Mouse (Mus musculus) lung, postnatal 0 days (tissue): Measurements from ENCODE around the gene Gipc2. TPM values are rescaled to one million over a fixed set of nuclear protein-coding genes. Genes with fewer than 3 reads are reported as not detected.

Source experiments
- ATAC-seq: fragments of 200-750 bp; cut with Nextera tagmentation; 2 replicates; pipeline ENCODE4 v1.8.0; 2017; ENCODE audit warnings: moderate library complexity
- DNase-seq: peaks from one replicate; pipeline ENCODE4 v3.0.0-alpha.2; 2016; ENCODE audit warnings: low spot score
- H3K27ac ChIP-seq: fragments of 300-500 bp; sonication (generic); 2 replicates; pipeline ENCODE4 v1.5.1; 2014; ENCODE audit warnings: antibody characterized with exemption, mild to moderate bottlenecking, low read length, mixed read lengths
- H3K27me3 ChIP-seq: fragments of 300-500 bp; sonication (generic); replicated peaks from 2 replicates; pipeline ENCODE4 v1.6.1; 2014; ENCODE audit warnings: low read length, mixed read lengths; ENCODE audit not compliant: insufficient read depth
- H3K36me3 ChIP-seq: fragments of 300-500 bp; sonication (generic); 2 replicates; pipeline ENCODE4 v1.6.1; 2014; ENCODE audit warnings: low read length, mixed read lengths; ENCODE audit not compliant: insufficient read depth
- H3K4me1 ChIP-seq: fragments of 300-500 bp; sonication (generic); 2 replicates; pipeline ENCODE4 v1.6.1; 2014; ENCODE audit warnings: antibody characterized with exemption, low read depth, low read length, mixed read lengths; ENCODE audit not compliant: insufficient read depth
- H3K4me2 ChIP-seq: fragments of 300-500 bp; sonication (generic); replicated peaks from 2 replicates; pipeline ENCODE4 v1.6.1; 2014; ENCODE audit warnings: low read depth, mild to moderate bottlenecking, low read length, moderate library complexity, mixed read lengths
- H3K4me3 ChIP-seq: fragments of 300-500 bp; sonication (generic); 2 replicates; pipeline ENCODE4 v1.5.1; 2014; ENCODE audit warnings: low read depth, low read length
- H3K9ac ChIP-seq: fragments of 300-500 bp; sonication (generic); replicated peaks from 2 replicates; pipeline ENCODE4 v1.6.1; 2014; ENCODE audit warnings: low read depth, mild to moderate bottlenecking
- H3K9me3 ChIP-seq: fragments of 300-500 bp; sonication (generic); 2 replicates; pipeline ENCODE4 v1.6.1; 2016; ENCODE audit warnings: low read length, mixed read lengths
- CTCF ChIP-seq: IDR thresholded peaks from 2 replicates; pipeline ENCODE4 v1.5.1; 2016; ENCODE audit warnings: antibody characterized with exemption, mild to moderate bottlenecking
- EP300 ChIP-seq: IDR thresholded peaks from 2 replicates; pipeline ENCODE4 v1.6.1; 2016; ENCODE audit warnings: antibody characterized with exemption, mild to moderate bottlenecking, control low read depth
- WGBS: fragments of 180-500 bp; shearing (Covaris S2); extraction: QIAGEN DNeasy Blood & Tissue Kit; methylation state at CpG from one replicate; pipeline ENCODE4 v1.1.7; 2014; 5-methylcytosine and 5-hydroxymethylcytosine counted together
- polyA plus RNA-seq: library from polyadenylated mRNA; unstranded; fragments of >200 nt; fragmentation: Nextera tagmentation; extraction: Ambion mirVana; gene quantifications from 2 replicates; pipeline ENCODE4 v1.2.1, GENCODE M21; 2015

Gipc2 gene
- polyA plus RNA-seq, 1 experiment from 2014 or later, result 86.3 TPM

GRCm38 (mm10) chr3:152170407-152170806 lies 4.4 kb upstream of the Gipc2 start:
- no peaks in the 10 kb centered on the region for H3K9me3 ChIP-seq
- no peaks in the 10 kb centered on the region for H3K36me3 ChIP-seq
- H3K4me1 ChIP-seq, result no peaks in the 10 kb centered on the region; the same call in 1 of the 2 replicates
- ATAC-seq (peak; percentile 59), DNase-seq (peak; percentile 83)
- 0 out of 2 replicates have a peak, but pooled peaks cover 2% of the 10 kb centered on the region for H3K27me3 ChIP-seq
- H3K9ac ChIP-seq, result no peak overlapping the region
- 5% methylated on average over 1 of the region's 1 CpGs for WGBS
- no peak for TF ChIP-seq CTCF
- TF ChIP-seq EP300, result peak; percentile 88
- H3K27ac ChIP-seq, result 0 out of 2 replicates have a peak overlapping the region, but pooled peaks have one; percentile 38
- no peak overlapping the region for H3K4me3 ChIP-seq
- no peak overlapping the region for H3K4me2 ChIP-seq

GRCm38 (mm10) chr3:152168007-152168406 lies 2.0 kb upstream of the Gipc2 start:
- no peaks in the 10 kb centered on the region for H3K9me3 ChIP-seq
- ATAC-seq (no peak), DNase-seq (no peak)
- no peak overlapping the region for H3K27ac ChIP-seq
- no peak overlapping the region for H3K9ac ChIP-seq
- no peak overlapping the region for H3K4me2 ChIP-seq
- 95% methylated on average over 10 of the region's 10 CpGs for WGBS
- TF ChIP-seq EP300 (no peak), CTCF (no peak)
- no peaks in the 10 kb centered on the region; the same call in 1 of the 2 replicates for H3K4me1 ChIP-seq
- no peaks in the 10 kb centered on the region for H3K36me3 ChIP-seq
- H3K4me3 ChIP-seq, result no peak overlapping the region
- H3K27me3 ChIP-seq, result 0 out of 2 replicates have a peak, but pooled peaks cover 3% of the 10 kb centered on the region

GRCm38 (mm10) chr3:152166699-152167451 lies 845 bp upstream of the Gipc2 start:
- H3K9ac ChIP-seq, result no peak overlapping the region
- no peak overlapping the region for H3K4me3 ChIP-seq
- 35% methylated on average over 26 of the region's 29 CpGs for WGBS
- H3K9me3 ChIP-seq, result no peaks in the 10 kb centered on the region
- H3K4me1 ChIP-seq, result no peaks in the 10 kb centered on the region; the same call in 1 of the 2 replicates
- H3K27ac ChIP-seq, result no peak overlapping the region
- DNase-seq (peak; percentile 45), ATAC-seq (no peak)
- peak overlapping the region; percentile 34 for H3K4me2 ChIP-seq
- H3K36me3 ChIP-seq, result no peaks in the 10 kb centered on the region
- H3K27me3 ChIP-seq, result 0 out of 2 replicates have a peak, but pooled peaks cover 3% of the 10 kb centered on the region
- no peak for TF ChIP-seq CTCF
- TF ChIP-seq EP300, result no peak

- DNase-seq (peak; percentile 52), ATAC-seq (peak; percentile 57)
- peak overlapping the region; percentile 92 for H3K4me2 ChIP-seq
- 4% methylated on average over 53 of the region's 53 CpGs for WGBS
- no peaks in the 10 kb centered on the region for H3K36me3 ChIP-seq
- peak overlapping the region; percentile 47 for H3K4me3 ChIP-seq
- 0 out of 2 replicates have a peak, but pooled peaks cover 3% of the 10 kb centered on the region for H3K27me3 ChIP-seq
- peak overlapping the region; percentile 29 for H3K9ac ChIP-seq
- H3K4me1 ChIP-seq, result no peaks in the 10 kb centered on the region; the same call in 1 of the 2 replicates
- H3K9me3 ChIP-seq, result no peaks in the 10 kb centered on the region
- TF ChIP-seq CTCF (no peak), EP300 (0 out of 2 replicates have a peak, but pooled peaks have one; percentile 10)
- H3K27ac ChIP-seq, result peak overlapping the region; percentile 62
Observed at GRCm38 (mm10) chr3:152165351-152166098, 505 bp downstream of the Gipc2 start.

- no peaks in the 10 kb centered on the region for H3K36me3 ChIP-seq
- 0 out of 2 replicates have a peak, but pooled peaks cover 3% of the 10 kb centered on the region for H3K27me3 ChIP-seq
- peak overlapping the region; percentile 92 for H3K4me2 ChIP-seq
- TF ChIP-seq EP300 (0 out of 2 replicates have a peak, but pooled peaks have one; percentile 7), CTCF (no peak)
- peak overlapping the region; percentile 29; the same call in 1 of the 2 replicates for H3K9ac ChIP-seq
- no peak for ATAC-seq
- peak overlapping the region; percentile 62 for H3K27ac ChIP-seq
- H3K9me3 ChIP-seq, result no peaks in the 10 kb centered on the region
- H3K4me1 ChIP-seq, result no peaks in the 10 kb centered on the region; the same call in 1 of the 2 replicates
- DNase-seq, result no peak
- WGBS, result 32% methylated on average over 9 of the region's 9 CpGs
- peak overlapping the region; percentile 47 for H3K4me3 ChIP-seq
Observed at GRCm38 (mm10) chr3:152165014-152165350, 1.0 kb downstream of the Gipc2 start.

GRCm38 (mm10) chr3:152163320-152163719 lies 2.7 kb downstream of the Gipc2 start:
- H3K4me2 ChIP-seq, result no peak overlapping the region; the same call in 1 of the 2 replicates
- H3K27me3 ChIP-seq, result 0 out of 2 replicates have a peak, but pooled peaks cover 3% of the 10 kb centered on the region
- ATAC-seq, result no peak
- no peak overlapping the region for H3K9ac ChIP-seq
- no peaks in the 10 kb centered on the region for H3K9me3 ChIP-seq
- H3K4me3 ChIP-seq, result no peak overlapping the region
- no peaks in the 10 kb centered on the region; the same call in 1 of the 2 replicates for H3K4me1 ChIP-seq
- H3K36me3 ChIP-seq, result no peaks in the 10 kb centered on the region
- H3K27ac ChIP-seq, result peak overlapping the region; percentile 33; the same call in 1 of the 2 replicates
- 70% methylated on average over 8 of the region's 8 CpGs for WGBS
- TF ChIP-seq CTCF (no peak), EP300 (no peak)
- no peak for DNase-seq
